12 mouse cellular contexts compared by ENCODE assay signal in the genomic region with DNA sequence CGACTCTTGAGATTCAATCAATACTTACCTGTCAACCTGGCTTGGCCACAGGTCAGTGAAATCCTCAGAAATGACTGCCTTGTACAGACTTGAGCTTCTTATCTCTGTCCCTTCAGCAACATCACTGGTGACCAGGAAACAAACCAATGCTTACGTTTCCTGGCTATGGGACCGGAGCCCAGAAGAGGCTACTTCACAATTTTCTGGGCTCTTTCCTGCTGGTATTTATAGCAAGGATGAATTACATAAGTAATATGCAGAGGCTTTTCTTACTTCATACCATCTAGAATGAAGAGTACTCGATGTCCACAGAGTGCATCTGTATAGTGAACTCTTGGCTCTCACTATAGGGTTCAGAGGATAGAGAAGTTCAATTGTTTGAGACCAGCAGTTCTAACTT.
DNase-seq lines count a peak whose midpoint lies in the region; ATAC-seq and TF ChIP-seq lines count a peak whose summit lies in the region.
"Had no signal": no experiment of that assay in that cellular context is flagged by ENCODE, and none has a peak within 500 bp of the region (broad histone marks: within the 10 kb centered on the region; RNA-seq: fewer than 3 reads in every experiment).

No protein-coding gene starts in this region.

- H3K9ac ChIP-seq in lung, embryonic 14.5 days: no peak overlapping the region
- H3K9ac ChIP-seq in heart, embryonic 16.5 days (ENCODE audit: low read length): 0 out of 2 replicates have a peak overlapping the region, but pooled peaks have one; percentile 12
- H3K9ac ChIP-seq in hindbrain, postnatal 0 days (replicated peaks; ENCODE audit: low read length): no peak overlapping the region
- H3K9ac ChIP-seq: liver, embryonic 12.5 days; neural tube, embryonic 12.5 days had no signal

- peaks cover 9% of the 10 kb centered on the region for H3K4me1 ChIP-seq in lung, embryonic 14.5 days (ENCODE audit: insufficient read depth)
- H3K4me1 ChIP-seq in heart, embryonic 16.5 days (ENCODE audit: control insufficient read depth, insufficient read depth, low read length): peaks cover 28% of the 10 kb centered on the region
- no peaks in the 10 kb centered on the region; the same call in 1 of the 2 replicates for H3K4me1 ChIP-seq in hindbrain, postnatal 0 days (ENCODE audit: insufficient read depth, low read length)

- no peak for ATAC-seq in lung, embryonic 14.5 days (ENCODE audit: insufficient read depth)
- 0 out of 2 replicates have a peak, but pooled peaks have one; percentile 25 for ATAC-seq in heart, embryonic 16.5 days (replicated peaks; ENCODE audit: extremely low read depth, insufficient read depth, low FRiP score)
- ATAC-seq in hindbrain, postnatal 0 days: no peak
- ATAC-seq: CD4-positive, CD25-positive, alpha-beta regulatory T cell, adult 4 months; liver, embryonic 12.5 days had no signal

- peak; percentile 63 for DNase-seq in gastrocnemius, adult 18-20 months (ENCODE audit: low spot score)
- DNase-seq in gastrocnemius, postnatal 14 days: no peak
- DNase-seq in lung, embryonic 14.5 days: peak; percentile 59
- no peak for DNase-seq in lung, postnatal 10 days
- DNase-seq in telencephalon, adult 2 months (ENCODE audit: low read depth, low spot score): peak; percentile 68
- no peak for DNase-seq in hindbrain, postnatal 0 days (ENCODE audit: low spot score)
- no peak for DNase-seq in retina, postnatal 1 day

- H3K27ac ChIP-seq in lung, embryonic 14.5 days (ENCODE audit: low read depth): no peak overlapping the region
- peak overlapping the region; percentile 68 for H3K27ac ChIP-seq in heart, embryonic 16.5 days (ENCODE audit: low read length)
- no peak overlapping the region for H3K27ac ChIP-seq in hindbrain, postnatal 0 days
- H3K27ac ChIP-seq: liver, embryonic 12.5 days; neural tube, embryonic 12.5 days had no signal

- no peak overlapping the region for H3K4me3 ChIP-seq in lung, embryonic 14.5 days (ENCODE audit: low read depth, low read length)
- H3K4me3 ChIP-seq in heart, embryonic 16.5 days (ENCODE audit: low read length): no peak overlapping the region
- H3K4me3 ChIP-seq in hindbrain, postnatal 0 days (ENCODE audit: low read length): no peak overlapping the region
- H3K4me3 ChIP-seq: liver, embryonic 12.5 days; neural tube, embryonic 12.5 days had no signal

- TF ChIP-seq CTCF in lung, embryonic 14.5 days (IDR thresholded peaks at IDR 0.05; ENCODE audit: low read depth): no peak
- TF ChIP-seq CTCF in hindbrain, postnatal 0 days (IDR thresholded peaks at IDR 0.05; ENCODE audit: low read depth): no peak

- H3K27me3 ChIP-seq in lung, embryonic 14.5 days (ENCODE audit: insufficient read depth, low read length): no peaks in the 10 kb centered on the region
- H3K27me3 ChIP-seq in heart, embryonic 16.5 days (ENCODE audit: control insufficient read depth, insufficient read depth, low read length): no peaks in the 10 kb centered on the region
- H3K27me3 ChIP-seq in hindbrain, postnatal 0 days (ENCODE audit: insufficient read depth, low read length): no peaks in the 10 kb centered on the region
- H3K27me3 ChIP-seq: liver, embryonic 12.5 days; neural tube, embryonic 12.5 days had no signal

- WGBS in lung, embryonic 14.5 days: 55% methylated on average over 4 of the region's 4 CpGs
- WGBS in heart, embryonic 16.5 days: 27% methylated on average over 4 of the region's 4 CpGs
- 84% methylated on average over 4 of the region's 4 CpGs for WGBS in hindbrain, postnatal 0 days

- peaks cover 25% of the 10 kb centered on the region for H3K36me3 ChIP-seq in lung, embryonic 14.5 days (ENCODE audit: insufficient read depth)
- peaks cover 21% of the 10 kb centered on the region for H3K36me3 ChIP-seq in heart, embryonic 16.5 days (ENCODE audit: control insufficient read depth, insufficient read depth)
- peaks cover 2% of the 10 kb centered on the region; the same call in 1 of the 2 replicates for H3K36me3 ChIP-seq in hindbrain, postnatal 0 days (ENCODE audit: insufficient read depth, low read length)

- intact Hi-C loops in gastrocnemius, postnatal 14 days (cut with DNase I; ENCODE audit: low total_unique reads): no loop called here

- no peak overlapping the region for H3K4me2 ChIP-seq in lung, embryonic 14.5 days
- H3K4me2 ChIP-seq in heart, embryonic 16.5 days (ENCODE audit: low read depth, low read length): no peak overlapping the region
- H3K4me2 ChIP-seq in hindbrain, postnatal 0 days (ENCODE audit: low read depth, low read length): no peak overlapping the region
- H3K4me2 ChIP-seq: liver, embryonic 12.5 days; midbrain, embryonic 11.5 days; neural tube, embryonic 12.5 days had no signal

- H3K9me3 ChIP-seq in lung, embryonic 14.5 days (ENCODE audit: low read depth, low read length): peaks cover 5% of the 10 kb centered on the region; the same call in 1 of the 2 replicates
- H3K9me3 ChIP-seq in heart, embryonic 16.5 days (replicated peaks; ENCODE audit: control insufficient read depth, low read length): peaks cover 7% of the 10 kb centered on the region
- no peaks in the 10 kb centered on the region for H3K9me3 ChIP-seq in hindbrain, postnatal 0 days (ENCODE audit: low read length)
- H3K9me3 ChIP-seq: neural tube, embryonic 12.5 days had no signal

Comparison
In these comparisons a context has a peak if more than half of its experiments do, and no peak if none do; other contexts are left out.
1. DNase-seq: peak in gastrocnemius, adult 18-20 months (single experiment), lung, embryonic 14.5 days (single experiment) and telencephalon, adult 2 months (single experiment); none in gastrocnemius, postnatal 14 days (single experiment), lung, postnatal 10 days (single experiment), hindbrain, postnatal 0 days (single experiment) and retina, postnatal 1 day (single experiment).